Mouse (Mus musculus) urinary bladder, postnatal 4 days (tissue): ENCODE results near the gene Slc22a15.
A peak's percentile ranks its signal among the peaks of the same experiment; 100 is the strongest.
"Not testable (repeated sequence)": the region's sequence is repeated elsewhere in the genome, so short reads cannot be mapped to it uniquely, and the experiment has no call there.

Experiments used
- DNase-seq, 2 experiments: peaks; one replicate each; pipeline ENCODE4 v3.0.0; 2021 to 2022; ENCODE audit warnings: low spot score in 2 of 2

Gene Slc22a15

GRCm38 (mm10) chr3:101871951-101872350, 52.3 kb downstream of the Slc22a15 start:
- DNase-seq: no peak

GRCm38 (mm10) chr3:101867001-101867421, 57.2 kb downstream of the Slc22a15 start:
- no peak for DNase-seq

- DNase-seq: no peak
These were observed 62.4 kb downstream of the Slc22a15 start for GRCm38 (mm10) chr3:101861856-101862255.

GRCm38 (mm10) chr3:101860151-101860550, 64.1 kb downstream of the Slc22a15 start:
- DNase-seq: no peak

DNA sequence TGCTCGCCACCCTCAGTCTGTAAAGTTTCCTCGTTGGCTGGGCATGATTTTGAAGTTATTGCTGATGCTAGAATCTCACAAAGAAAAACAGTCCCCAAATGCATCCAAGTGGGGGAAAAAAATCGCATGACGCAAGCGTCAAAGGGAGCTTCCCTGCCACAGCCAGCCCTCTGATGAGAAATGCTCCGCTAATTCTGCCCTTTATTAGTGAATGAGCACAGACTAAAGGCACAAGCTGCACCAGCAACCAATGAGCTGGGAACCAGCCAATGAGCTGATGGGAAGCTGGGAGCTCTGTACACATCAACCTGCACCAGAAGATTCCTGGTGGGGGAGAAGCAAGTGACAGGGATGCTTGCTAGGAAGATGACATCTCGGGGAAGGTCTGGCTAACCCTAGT, 64.5 kb downstream of the Slc22a15 start:
- DNase-seq: no peak

DNA sequence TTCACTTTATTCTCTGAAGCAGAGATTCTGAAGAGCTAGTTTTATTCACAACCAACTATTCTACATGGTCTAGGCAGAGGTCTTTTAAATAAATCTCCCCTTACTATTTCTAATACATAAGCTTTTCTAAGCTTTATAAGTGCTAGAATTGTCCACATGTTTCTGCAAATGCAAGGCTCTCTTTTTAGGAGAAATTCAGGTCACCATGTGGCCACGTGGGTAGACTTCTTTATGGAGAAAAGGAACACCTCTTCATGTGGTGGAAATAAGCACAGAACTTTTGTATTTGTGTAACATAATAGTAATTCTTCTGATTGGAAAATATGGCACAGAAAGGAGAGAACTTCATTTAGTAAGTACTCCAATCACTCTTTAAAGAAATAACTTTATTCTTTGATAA, 70.2 kb downstream of the Slc22a15 start:
- DNase-seq: no peak

- no peak for DNase-seq
These were observed 72.9 kb downstream of the Slc22a15 start for GRCm38 (mm10) chr3:101851363-101851762.

DNA sequence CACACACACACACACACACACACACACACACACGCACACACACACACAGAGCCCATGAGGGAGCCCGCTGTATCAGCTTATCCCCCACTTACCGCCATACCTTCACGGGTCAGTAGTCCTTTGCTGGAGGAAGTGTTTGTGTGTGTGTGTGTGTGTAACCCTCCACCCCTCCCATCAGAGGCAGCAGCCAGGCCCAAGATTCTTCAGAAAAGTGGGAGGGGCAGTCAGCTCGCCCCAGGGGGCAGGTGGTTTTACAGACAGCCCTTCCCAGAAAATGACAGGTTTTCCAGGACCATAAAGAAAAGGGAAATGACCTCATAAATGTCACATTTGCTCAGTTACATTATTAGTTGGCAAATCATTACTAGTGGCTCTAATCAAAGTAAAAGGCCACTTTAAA, 75.4 kb downstream of the Slc22a15 start, which contains the start of gene Mab21l3:
Gene Mab21l3 (minus strand): TSS at position 144 of the 400 bp plus-strand sequence.
- no peak for DNase-seq

GRCm38 (mm10) chr3:101846096-101846495, 78.2 kb downstream of the Slc22a15 start:
- DNase-seq: no peak

DNA sequence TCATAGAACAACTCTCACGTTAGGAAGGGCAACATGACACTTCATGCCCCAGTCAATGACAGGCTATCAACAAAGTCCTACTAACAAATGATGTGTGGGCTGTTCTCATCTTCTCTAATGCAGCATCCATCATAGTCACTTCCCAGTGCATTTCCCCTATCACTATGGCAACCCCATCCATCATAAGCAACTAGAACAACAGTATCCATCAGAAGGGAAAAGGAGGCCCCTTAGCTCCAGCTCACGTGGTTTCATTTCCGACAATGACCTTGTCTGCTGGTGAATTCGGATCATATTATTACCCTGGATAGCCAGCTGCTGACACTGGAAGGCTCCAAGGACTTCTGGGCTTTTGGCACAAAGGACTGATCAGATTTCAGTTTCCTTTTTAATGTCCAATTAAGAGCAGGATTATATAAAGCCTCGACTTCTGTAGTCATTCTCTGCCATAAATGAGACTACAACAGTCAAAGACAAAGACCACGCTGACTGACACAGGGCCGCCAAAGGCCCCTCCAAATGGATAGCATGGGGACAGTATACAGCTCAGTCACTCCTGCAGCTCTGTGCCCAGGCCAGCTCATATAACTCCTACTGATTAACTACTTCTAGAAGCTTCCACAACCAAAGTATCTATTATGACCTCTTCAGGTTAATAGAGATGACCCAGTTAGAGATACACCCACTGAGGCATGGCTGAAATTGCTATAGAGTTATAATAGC, 81.7 kb downstream of the Slc22a15 start:
- no peak for DNase-seq

GRCm38 (mm10) chr3:101839327-101839726, 84.9 kb downstream of the Slc22a15 start:
- no peak for DNase-seq

DNA sequence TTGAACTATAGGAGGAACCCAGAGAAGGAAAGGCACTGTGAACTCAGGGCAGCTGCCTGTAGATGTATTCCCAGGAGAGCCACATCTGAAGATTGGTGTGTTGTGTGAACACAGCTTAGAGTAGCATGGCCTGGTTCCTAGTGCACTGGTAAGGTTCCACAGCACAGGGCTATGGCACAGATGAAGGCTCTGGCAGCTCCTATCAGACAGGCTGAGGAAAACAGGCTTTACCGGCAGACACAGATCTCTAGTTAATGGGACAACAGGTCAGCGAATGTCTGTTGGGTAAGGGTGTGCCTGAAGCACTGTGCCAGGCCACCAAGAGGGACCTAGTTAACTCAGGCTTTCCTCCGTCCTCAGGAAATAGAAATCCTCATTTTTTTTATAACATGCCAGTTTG, 87.3 kb downstream of the Slc22a15 start:
- DNase-seq: no peak

GRCm38 (mm10) chr3:101836532-101836931, 87.7 kb downstream of the Slc22a15 start:
- DNase-seq: no peak

- peak; percentile 83 for DNase-seq
These were observed 88.2 kb downstream of the Slc22a15 start for GRCm38 (mm10) chr3:101836045-101836444.

GRCm38 (mm10) chr3:101831189-101831858, 92.9 kb downstream of the Slc22a15 start:
- DNase-seq: no peak

DNA sequence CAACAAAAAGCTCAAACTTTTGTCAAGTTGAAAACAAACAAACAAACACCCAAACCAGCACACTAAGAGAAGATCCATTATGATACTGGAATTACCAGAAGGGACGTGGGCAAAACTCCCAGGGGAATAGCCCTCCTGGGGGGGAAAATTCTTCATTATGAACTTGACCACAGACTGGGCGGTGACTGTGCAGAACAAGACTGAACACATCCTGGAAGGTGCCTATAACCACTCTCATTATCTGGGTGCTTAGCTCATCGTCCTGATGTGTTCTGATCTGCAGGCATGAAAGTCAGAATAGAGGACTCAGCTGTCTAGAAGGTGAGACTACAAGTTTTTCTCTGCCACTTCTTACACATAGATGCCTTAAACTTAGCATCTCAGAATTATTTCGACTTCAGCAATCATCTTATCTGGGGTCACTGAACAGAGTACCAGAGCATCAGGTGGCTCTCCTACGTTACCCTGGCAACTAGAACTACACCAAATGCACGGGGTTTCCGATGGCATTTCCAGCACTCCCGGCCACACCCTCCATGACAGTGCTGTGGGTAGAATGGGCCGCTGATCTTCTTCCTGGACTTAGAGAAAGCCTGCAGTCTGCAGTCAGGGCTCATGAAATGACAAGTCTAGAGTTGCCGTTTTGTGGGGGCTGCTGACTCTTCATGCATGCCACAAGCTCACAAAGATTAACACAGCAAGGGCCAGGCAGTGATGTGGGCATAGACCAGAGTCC, 94.2 kb downstream of the Slc22a15 start:
- no peak for DNase-seq

GRCm38 (mm10) chr3:101828595-101828994, 95.7 kb downstream of the Slc22a15 start:
- no peak for DNase-seq

GRCm38 (mm10) chr3:101827220-101827715, 97.0 kb downstream of the Slc22a15 start:
- no peak for DNase-seq

- DNase-seq: no peak
These were observed 99.9 kb downstream of the Slc22a15 start for GRCm38 (mm10) chr3:101824338-101824737.

DNA sequence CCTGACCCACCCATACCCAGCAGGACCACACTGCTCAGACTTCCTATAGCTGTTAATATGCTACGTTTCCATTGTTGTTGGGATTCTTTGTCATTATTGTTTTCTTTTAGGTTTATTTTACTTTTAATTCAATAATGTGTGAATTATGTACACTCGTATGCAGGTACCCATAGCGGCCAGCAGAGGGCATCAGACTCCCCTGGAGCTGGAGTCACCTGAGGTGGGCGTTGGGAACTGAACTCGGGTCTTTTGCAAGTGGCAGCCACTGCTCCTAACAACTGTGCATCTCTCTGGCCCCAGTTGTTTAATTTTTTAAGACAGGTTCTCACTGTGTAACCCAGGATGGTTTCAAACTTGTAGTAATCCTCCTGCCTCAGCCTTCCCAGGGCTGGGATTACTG, 102.2 kb downstream of the Slc22a15 start:
- DNase-seq: no peak

- DNase-seq: not testable (repeated sequence)
These were observed 103.5 kb downstream of the Slc22a15 start for GRCm38 (mm10) chr3:101820708-101821107.

DNA sequence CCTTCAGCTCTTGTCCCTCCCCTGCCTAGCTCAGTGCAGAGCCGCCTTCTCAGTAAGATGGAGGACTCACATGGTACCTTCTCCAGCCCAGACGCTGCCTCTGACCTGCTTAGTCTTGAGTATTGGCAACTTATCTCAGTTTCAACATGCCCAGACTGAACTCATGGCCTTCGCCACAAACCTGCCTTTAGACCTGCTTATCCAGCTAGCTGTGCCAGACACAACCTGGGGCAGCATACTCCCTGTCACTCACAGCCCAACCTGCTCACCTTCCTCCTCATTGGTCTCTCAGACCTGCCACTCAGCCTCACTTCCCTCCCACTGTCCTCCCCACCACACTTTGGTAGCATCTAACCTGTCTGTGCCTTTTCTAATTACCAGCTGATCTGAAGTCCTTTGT, 108.2 kb downstream of the Slc22a15 start:
- no peak for DNase-seq
